Mouse (Mus musculus) liver, embryonic 11.5 days (tissue): Measurements from ENCODE around the gene Whrn. TPM values are rescaled to one million over a fixed set of nuclear protein-coding genes. Genes with fewer than 3 reads are reported as not detected.

Source experiments
- ATAC-seq: fragments of 200-750 bp; cut with Nextera tagmentation; replicated peaks from 2 replicates; pipeline ENCODE4 v1.8.0; 2017; ENCODE audit warnings: moderate number of reproducible peaks, mild to moderate bottlenecking, moderate TSS enrichment, moderate library complexity; ENCODE audit not compliant: low FRiP score
- DNase-seq: peaks from one replicate; pipeline ENCODE4 v3.0.0-alpha.2; 2017; ENCODE audit warnings: low spot score
- H3K27ac ChIP-seq: fragments of 300-500 bp; sonication (generic); 2 replicates; pipeline ENCODE4 v1.5.1; 2014; ENCODE audit warnings: mild to moderate bottlenecking, low read depth, low read length, control low read depth
- H3K27me3 ChIP-seq: fragments of 300-500 bp; sonication (generic); replicated peaks from 2 replicates; pipeline ENCODE4 v1.6.1; 2014; ENCODE audit warnings: low read length, mixed read lengths; ENCODE audit not compliant: control insufficient read depth, insufficient read depth
- H3K36me3 ChIP-seq: fragments of 300-500 bp; sonication (generic); 2 replicates; pipeline ENCODE4 v1.6.1; 2014; ENCODE audit warnings: mild to moderate bottlenecking, low read length, moderate library complexity, mixed read lengths; ENCODE audit not compliant: control insufficient read depth, insufficient read depth
- H3K4me1 ChIP-seq: fragments of 300-500 bp; sonication (generic); replicated peaks from 2 replicates; pipeline ENCODE4 v1.6.1; 2014; ENCODE audit warnings: low read length, mixed read lengths; ENCODE audit not compliant: control insufficient read depth, insufficient read depth
- H3K4me2 ChIP-seq: fragments of 300-500 bp; sonication (generic); 2 replicates; pipeline ENCODE4 v1.6.1; 2014; ENCODE audit warnings: mild to moderate bottlenecking, control low read depth, moderate library complexity
- H3K4me3 ChIP-seq: fragments of 300-500 bp; sonication (generic); 2 replicates; pipeline ENCODE4 v1.5.1; 2014; ENCODE audit warnings: low read depth, low read length, control low read depth
- H3K9ac ChIP-seq: fragments of 300-500 bp; sonication (generic); 2 replicates; pipeline ENCODE4 v1.6.1; 2014; ENCODE audit warnings: low read depth, low read length, control low read depth
- H3K9me3 ChIP-seq: fragments of 300-500 bp; sonication (generic); 2 replicates; pipeline ENCODE4 v1.6.1; 2016; ENCODE audit warnings: low read length, inconsistent platforms, mixed read lengths; ENCODE audit not compliant: control insufficient read depth
- WGBS: fragments of 180-500 bp; shearing (Covaris S2); extraction: QIAGEN DNeasy Blood & Tissue Kit; methylation state at CpG from one replicate; pipeline ENCODE4 v1.1.7; 2014; 5-methylcytosine and 5-hydroxymethylcytosine counted together
- polyA plus RNA-seq: library from polyadenylated mRNA; unstranded; fragments of >200 nt; fragmentation: Nextera tagmentation; extraction: Ambion mirVana; gene quantifications from 2 replicates; pipeline ENCODE4 v1.2.1, GENCODE M21; 2014

Whrn gene
- polyA plus RNA-seq, 1 experiment from 2014 or later, result 2.4 TPM

DNA sequence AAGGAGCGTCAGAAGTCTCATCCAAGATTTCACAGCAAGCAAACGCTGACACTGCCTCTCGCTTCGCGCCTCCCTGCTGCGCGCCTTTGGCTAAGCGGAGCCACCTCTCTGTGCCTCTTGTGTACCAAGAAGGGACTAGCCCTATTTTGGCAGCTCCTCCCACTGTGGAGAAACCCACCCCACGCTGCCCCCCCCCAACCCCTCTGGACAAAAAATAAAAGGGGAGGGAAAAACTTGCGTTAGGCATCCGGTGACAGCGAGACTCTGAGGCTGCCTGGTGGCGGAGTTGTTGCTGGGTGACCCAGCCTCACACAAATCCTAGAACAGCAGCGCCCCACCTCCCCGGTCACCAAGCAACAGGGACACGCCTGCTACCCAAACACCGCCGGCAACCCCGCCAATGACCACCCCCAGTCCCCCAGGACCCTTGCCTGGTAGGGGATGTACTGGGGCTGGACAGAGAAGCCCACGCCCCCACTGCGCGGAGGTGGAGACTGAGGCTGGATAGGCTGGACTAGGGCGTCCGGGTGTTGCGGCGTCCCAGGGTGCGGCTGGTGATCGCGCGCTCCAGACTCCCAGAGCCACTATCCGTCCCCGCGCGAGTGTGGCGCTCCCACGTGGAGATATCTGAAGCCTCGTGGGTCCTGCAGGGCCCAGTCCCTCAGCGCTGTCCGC, 85.7 kb downstream of the Whrn start:
- Histone ChIP-seq H3K9me3 (no peaks in the 10 kb centered on the region), H3K4me2 (peak overlapping the region; percentile 99), H3K27ac (no peak overlapping the region), H3K36me3 (no peaks in the 10 kb centered on the region), H3K9ac (peak overlapping the region; percentile 57), H3K4me3 (peak overlapping the region; percentile 63), H3K27me3 (no peaks in the 10 kb centered on the region; the same call in none of the 2 replicates), H3K4me1 (peaks cover 18% of the 10 kb centered on the region)
- peak; percentile 83 for DNase-seq
- peak; percentile 75 for ATAC-seq
- WGBS, result under 1% methylated on average over 39 of the region's 39 CpGs

GRCm38 (mm10) chr4:63409317-63409907, 86.4 kb downstream of the Whrn start:
- DNase-seq, result no peak

DNA sequence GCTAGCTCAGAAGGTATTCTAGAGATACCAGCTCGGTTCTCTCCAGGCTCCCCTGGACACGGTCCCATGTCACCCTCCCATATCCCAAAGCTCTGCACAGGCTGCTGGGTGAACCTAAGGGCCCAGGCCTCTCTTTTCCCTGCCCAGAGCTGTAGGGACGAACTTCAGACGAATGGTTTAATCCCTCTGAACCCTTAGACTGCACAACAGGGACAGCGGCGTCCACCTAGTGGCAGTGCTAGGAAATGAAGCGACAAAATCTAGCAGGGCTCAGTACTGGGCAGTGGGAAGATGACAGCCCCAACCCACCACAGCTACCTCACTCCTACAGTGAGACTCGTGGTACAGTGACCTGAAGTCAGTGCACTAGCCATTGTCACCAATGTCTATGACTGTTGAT, 87.1 kb downstream of the Whrn start:
- 10% methylated on average over 8 of the region's 8 CpGs for WGBS
- H3K4me2 ChIP-seq, result no peak overlapping the region; the same call in none of the 2 replicates
- no peak for DNase-seq

More at GRCm38 (mm10) chr4:63409317-63409907, 86.4 kb downstream of the Whrn start:
- H3K9ac ChIP-seq, result peak overlapping the region; percentile 57
- H3K27ac ChIP-seq, result no peak overlapping the region
- peaks cover 25% of the 10 kb centered on the region for H3K4me1 ChIP-seq
- no peaks in the 10 kb centered on the region for H3K36me3 ChIP-seq
- H3K4me3 ChIP-seq, result peak overlapping the region; percentile 63
- no peaks in the 10 kb centered on the region; the same call in none of the 2 replicates for H3K27me3 ChIP-seq
- 8% methylated on average over 18 of the region's 18 CpGs for WGBS
- H3K9me3 ChIP-seq, result no peaks in the 10 kb centered on the region
- no peak for ATAC-seq
- H3K4me2 ChIP-seq, result peak overlapping the region; percentile 99

GRCm38 (mm10) chr4:63408247-63408646, 87.5 kb downstream of the Whrn start:
- WGBS, result 65% methylated on average over 7 of the region's 7 CpGs
- Histone ChIP-seq H3K36me3 (no peaks in the 10 kb centered on the region), H3K4me3 (no peak overlapping the region), H3K9ac (no peak overlapping the region), H3K4me2 (no peak overlapping the region; the same call in 1 of the 2 replicates), H3K27ac (no peak overlapping the region), H3K4me1 (peaks cover 36% of the 10 kb centered on the region), H3K27me3 (no peaks in the 10 kb centered on the region; the same call in none of the 2 replicates), H3K9me3 (no peaks in the 10 kb centered on the region)
- DNase-seq, result no peak
- no peak for ATAC-seq

More for the DNA sequence above, 87.1 kb downstream of the Whrn start:
- H3K27me3 ChIP-seq, result no peaks in the 10 kb centered on the region; the same call in none of the 2 replicates
- H3K27ac ChIP-seq, result no peak overlapping the region
- no peaks in the 10 kb centered on the region for H3K9me3 ChIP-seq
- H3K36me3 ChIP-seq, result no peaks in the 10 kb centered on the region
- ATAC-seq, result peak; percentile 50
- H3K9ac ChIP-seq, result no peak overlapping the region
- no peak overlapping the region for H3K4me3 ChIP-seq
- peaks cover 32% of the 10 kb centered on the region for H3K4me1 ChIP-seq

DNA sequence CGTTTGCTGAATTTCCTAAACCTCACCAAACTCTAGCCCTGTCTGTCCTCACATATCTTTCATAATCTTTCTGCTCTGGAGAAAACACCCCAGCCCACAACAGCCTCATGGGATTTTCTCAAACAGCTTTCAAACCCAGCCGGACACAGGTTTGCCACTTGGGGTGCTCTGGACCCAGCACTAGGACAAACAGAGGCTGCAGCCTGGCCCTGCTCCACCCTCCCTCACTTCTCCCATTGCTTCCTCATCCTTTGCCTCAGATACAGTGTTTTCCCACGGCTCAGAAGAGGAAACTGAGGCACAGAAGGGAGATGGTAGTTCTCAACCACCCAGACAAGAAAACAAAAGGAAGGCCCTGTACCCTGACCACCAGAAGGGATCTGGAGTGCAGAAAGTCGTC, 90.1 kb downstream of the Whrn start:
- WGBS, result 60% methylated on average over 4 of the region's 4 CpGs
- Histone ChIP-seq H3K36me3 (no peaks in the 10 kb centered on the region), H3K4me2 (no peak overlapping the region), H3K27ac (no peak overlapping the region), H3K9me3 (no peaks in the 10 kb centered on the region), H3K4me3 (no peak overlapping the region), H3K27me3 (no peaks in the 10 kb centered on the region; the same call in 1 of the 2 replicates), H3K9ac (no peak overlapping the region), H3K4me1 (peaks cover 54% of the 10 kb centered on the region)
- ATAC-seq (no peak), DNase-seq (no peak)

DNA sequence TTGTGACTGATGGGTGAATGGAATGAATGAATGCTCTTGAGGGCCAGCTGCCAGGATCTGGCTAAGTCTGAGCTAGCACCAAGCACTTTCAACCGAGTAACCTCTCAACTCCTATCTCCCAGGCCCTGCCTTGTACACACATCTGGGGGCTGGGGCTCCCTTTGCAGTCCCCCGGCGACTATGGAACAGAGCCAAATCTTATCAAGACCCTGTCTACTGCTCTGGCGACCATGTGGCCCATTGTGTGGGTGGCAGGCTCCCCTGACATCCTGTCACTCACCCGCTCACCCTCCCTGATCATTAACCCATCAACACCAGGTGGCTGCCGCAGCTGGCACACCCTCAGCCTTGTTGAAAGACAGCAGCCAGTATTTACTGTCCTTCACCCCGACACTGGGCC, 90.7 kb downstream of the Whrn start:
- ATAC-seq (0 out of 2 replicates have a peak, but pooled peaks have one; percentile 12), DNase-seq (no peak)
- 24% methylated on average over 7 of the region's 7 CpGs for WGBS
- H3K4me2 ChIP-seq, result no peak overlapping the region; the same call in 1 of the 2 replicates
- H3K9ac ChIP-seq, result no peak overlapping the region
- H3K4me1 ChIP-seq, result peaks cover 56% of the 10 kb centered on the region
- 0 out of 2 replicates have a peak overlapping the region, but pooled peaks have one; percentile 7 for H3K27ac ChIP-seq
- H3K27me3 ChIP-seq, result no peaks in the 10 kb centered on the region; the same call in 1 of the 2 replicates
- H3K4me3 ChIP-seq, result no peak overlapping the region
- no peaks in the 10 kb centered on the region for H3K36me3 ChIP-seq
- no peaks in the 10 kb centered on the region for H3K9me3 ChIP-seq

DNA sequence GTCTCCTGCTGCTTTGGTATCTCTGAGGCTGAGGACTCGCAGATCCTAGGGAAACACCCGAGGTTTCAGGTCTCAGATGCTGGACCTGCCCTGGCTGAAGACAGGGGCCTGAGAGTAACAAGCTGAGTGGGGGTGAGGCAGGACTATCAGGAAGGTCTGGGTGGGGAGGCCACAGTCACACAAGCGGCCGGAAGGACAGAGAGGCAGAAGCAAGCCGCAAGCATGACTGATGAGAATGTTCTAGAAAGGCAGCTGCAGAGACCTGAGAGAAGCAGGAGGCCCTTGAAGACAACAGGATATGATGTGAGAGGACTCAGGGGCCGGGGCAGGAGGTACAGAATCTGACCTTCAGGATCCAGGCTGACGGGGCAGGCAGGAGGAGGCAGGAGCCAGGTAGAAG, 91.6 kb downstream of the Whrn start:
- Histone ChIP-seq H3K4me2 (peak overlapping the region; percentile 65), H3K9me3 (no peaks in the 10 kb centered on the region), H3K27me3 (no peaks in the 10 kb centered on the region; the same call in 1 of the 2 replicates), H3K27ac (0 out of 2 replicates have a peak overlapping the region, but pooled peaks have one; percentile 7), H3K4me3 (no peak overlapping the region), H3K36me3 (no peaks in the 10 kb centered on the region), H3K4me1 (peaks cover 60% of the 10 kb centered on the region), H3K9ac (no peak overlapping the region)
- DNase-seq, result no peak
- 53% methylated on average over 7 of the region's 7 CpGs for WGBS
- ATAC-seq, result no peak

- Histone ChIP-seq H3K4me1 (peaks cover 63% of the 10 kb centered on the region), H3K9ac (peak within 1 kb of the TSS; percentile 28), H3K9me3 (no peaks in the 10 kb centered on the region), H3K27me3 (no peaks in the 10 kb centered on the region), H3K4me3 (peak within 1 kb of the TSS; percentile 43), H3K36me3 (peaks cover under 1% of the 10 kb centered on the region; the same call in 1 of the 2 replicates), H3K4me2 (peak within 1 kb of the TSS; percentile 65), H3K27ac (peak within 1 kb of the TSS; percentile 67)
- 13% methylated on average over 17 of the region's 17 CpGs for WGBS
- ATAC-seq (peak; percentile 53), DNase-seq (peak; percentile 71)
These were observed 92.5 kb downstream of the Whrn start, which contains the start of gene Akna for GRCm38 (mm10) chr4:63403040-63403959. TSS of gene Akna (minus strand) at chr4:63403354.
